Mouse (Mus musculus): ENCODE results near the gene Cdkn1c.

DNA sequence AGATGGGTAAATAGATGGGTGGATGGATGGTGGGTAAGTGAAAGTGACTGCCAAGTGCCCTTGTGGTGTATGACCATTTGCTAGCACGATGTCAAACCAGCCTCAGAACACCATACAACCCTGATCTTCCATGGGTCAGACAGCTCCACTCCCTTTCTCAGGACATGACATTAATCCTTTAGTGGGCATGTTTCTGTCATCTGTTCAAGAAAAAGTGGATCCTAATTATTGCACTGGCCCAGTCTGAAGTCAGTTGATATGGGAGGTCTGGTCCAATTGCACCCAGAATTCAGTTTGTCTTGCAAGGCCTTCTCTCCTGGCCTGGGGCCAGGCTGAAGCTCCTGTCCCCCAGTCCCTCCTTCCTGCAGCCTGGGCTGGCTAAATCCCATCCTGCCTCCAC lies 21.9 kb downstream of the Cdkn1c start:
- no peak for TF ChIP-seq POLR2A (IDR thresholded peaks at IDR 0.05; ENCODE audit: low read depth, low read length)
- TF ChIP-seq CTCF (IDR thresholded peaks at IDR 0.05; ENCODE audit: extremely low read depth, insufficient read depth, insufficient read length, insufficient replicate concordance), result no peak
